Mouse (Mus musculus) adrenal gland, adult (tissue): ENCODE data around the gene Phpt1.
"Not testable (repeated sequence)": the region's sequence is repeated elsewhere in the genome, so short reads cannot be mapped to it uniquely, and the experiment has no call there.

ENCODE experiments used
- DNase-seq, 2 experiments: peaks; one replicate each; pipeline ENCODE4 v3.0.0; 2022 to 2023; ENCODE audit warnings: low spot score in 1 of 2; ENCODE audit not compliant: inconsistent age in 2 of 2

The Phpt1 gene

GRCm38 (mm10) chr2:25565741-25566140 is 9.3 kb downstream of the Phpt1 start:
- no peak for DNase-seq

- DNase-seq, result no peak
Observed at GRCm38 (mm10) chr2:25561946-25562345, 13.1 kb downstream of the Phpt1 start.

DNA sequence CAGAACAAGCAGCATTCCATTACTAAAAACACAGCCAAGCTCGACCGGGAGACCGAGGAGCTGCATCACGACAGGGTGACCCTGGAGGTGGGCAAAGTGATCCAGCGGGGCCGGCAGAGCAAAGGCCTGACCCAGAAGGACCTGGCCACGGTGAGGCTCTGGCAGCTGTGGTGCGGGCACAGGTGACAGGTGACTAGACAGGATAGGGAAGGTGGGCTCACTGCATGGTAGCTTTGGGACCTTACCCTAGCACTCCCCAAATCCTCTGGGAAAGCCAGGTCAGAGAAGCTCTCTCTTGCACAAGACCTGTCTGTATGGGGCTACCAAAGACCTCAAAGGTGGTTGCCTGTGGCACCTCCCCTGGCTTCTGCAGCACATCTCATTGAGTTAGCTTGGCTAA is 14.5 kb downstream of the Phpt1 start:
- DNase-seq, result no peak

- DNase-seq, result no peak
Observed at GRCm38 (mm10) chr2:25558774-25559173, 16.2 kb downstream of the Phpt1 start.

GRCm38 (mm10) chr2:25557964-25558360 is 17.1 kb downstream of the Phpt1 start:
- DNase-seq, result no peak

GRCm38 (mm10) chr2:25557221-25557963 is 17.6 kb downstream of the Phpt1 start, which contains the start of gene Edf1:
Gene Edf1 (plus strand): TSS chr2:25557847.
- peak; percentile 97 to 98 for DNase-seq

GRCm38 (mm10) chr2:25556296-25556695 is 18.7 kb downstream of the Phpt1 start:
- no peak for DNase-seq

- peak in 1 of 2 experiments; percentile 31 for DNase-seq
Observed at GRCm38 (mm10) chr2:25555479-25555878, 19.5 kb downstream of the Phpt1 start.

- DNase-seq, result not testable (repeated sequence)
Observed at GRCm38 (mm10) chr2:25553171-25553786, 21.7 kb downstream of the Phpt1 start.

DNA sequence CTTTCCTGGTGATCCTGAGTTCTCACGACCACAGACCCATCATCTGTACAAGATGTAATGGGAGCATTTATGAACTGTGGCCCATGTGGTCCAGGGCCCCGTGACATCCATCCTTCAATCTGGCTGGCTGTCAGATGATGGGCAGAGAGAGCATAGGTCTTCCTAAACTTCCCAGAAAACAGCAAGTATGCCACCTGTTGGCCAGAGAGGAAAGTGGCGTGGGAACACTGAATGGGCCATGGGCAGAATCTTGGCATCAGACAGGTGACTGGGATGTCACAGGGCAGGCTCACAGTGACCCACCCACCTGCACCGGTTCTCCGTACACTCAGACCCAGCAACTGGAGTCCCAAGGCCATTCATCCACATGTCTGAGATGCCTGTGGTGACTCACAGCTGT is 23.8 kb downstream of the Phpt1 start:
- DNase-seq, result peak; percentile 70 to 88

GRCm38 (mm10) chr2:25549021-25549991 is 25.7 kb downstream of the Phpt1 start:
- DNase-seq, result no peak

DNA sequence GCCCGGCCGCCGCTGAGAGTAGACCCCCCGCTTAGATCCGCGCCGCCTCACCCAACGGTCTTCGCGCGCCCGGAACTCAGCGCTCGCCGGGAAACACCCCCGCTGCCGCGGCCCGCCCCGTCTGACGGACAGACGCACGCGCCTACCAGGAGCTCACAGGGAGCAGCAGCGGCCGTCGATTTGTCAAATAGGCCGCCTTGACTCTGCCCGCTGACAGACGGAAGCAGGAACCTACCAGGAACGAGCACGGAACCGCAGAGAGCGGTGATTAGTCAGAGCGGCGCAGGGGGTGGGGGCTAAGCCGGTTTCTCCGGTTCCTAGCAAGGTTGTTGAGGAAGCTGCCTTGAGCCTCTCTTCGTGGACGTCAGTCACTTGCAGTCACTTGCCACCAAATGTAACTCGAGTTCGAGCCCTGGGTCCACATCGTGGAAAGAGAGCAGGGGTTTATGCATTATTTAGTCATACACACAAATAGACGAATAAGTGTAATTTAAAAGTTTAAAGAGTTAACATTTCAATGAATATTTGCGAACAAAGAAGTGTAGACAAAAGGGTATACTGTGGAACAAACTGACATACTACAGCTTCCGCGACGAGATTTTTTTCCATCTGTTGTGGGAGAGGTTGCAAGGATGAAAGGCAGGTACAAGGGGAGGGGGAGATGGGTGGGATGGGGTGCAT is 28.1 kb downstream of the Phpt1 start, which contains the start of gene Traf2:
TSS of gene Traf2 (minus strand) at position 130 of the 681 bp plus-strand sequence.
- DNase-seq, result peak; percentile 99

GRCm38 (mm10) chr2:25545996-25546810 is 28.8 kb downstream of the Phpt1 start:
- no peak for DNase-seq

DNA sequence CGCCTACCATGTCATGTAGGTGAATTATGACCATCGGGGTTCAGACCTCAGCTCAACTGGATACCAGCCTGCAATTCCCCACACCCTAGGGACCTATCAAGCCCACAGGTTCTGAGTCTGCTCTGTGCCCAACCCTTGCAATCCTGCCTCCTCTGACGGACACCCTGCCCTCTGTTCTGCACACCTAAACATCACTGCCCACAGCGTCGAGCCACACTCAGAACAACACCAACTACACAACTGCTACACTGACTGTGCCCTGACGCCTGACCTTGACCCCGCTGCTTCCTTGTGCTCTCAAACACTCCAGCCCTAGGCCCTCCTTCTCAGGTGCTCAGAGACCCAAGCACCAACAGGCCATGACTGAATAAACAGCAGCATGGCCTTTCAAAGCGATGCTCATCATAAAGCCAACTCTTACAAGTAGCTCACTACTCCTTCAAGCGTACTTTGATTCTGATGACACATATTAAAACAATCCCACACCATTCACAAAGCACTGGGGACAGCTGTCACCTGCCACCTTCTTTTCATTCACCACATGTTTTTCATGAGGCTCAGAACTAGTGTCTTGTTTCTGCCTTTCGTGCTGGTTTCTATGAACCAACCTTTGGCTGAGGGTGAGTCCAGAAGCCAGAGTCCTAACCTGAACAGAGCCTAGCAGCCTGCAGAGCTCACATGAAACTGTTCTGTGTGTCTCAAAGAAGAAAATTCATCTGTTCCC is 33.2 kb downstream of the Phpt1 start:
- peak in 1 of 2 experiments; percentile 53 for DNase-seq

GRCm38 (mm10) chr2:25540541-25540948 is 34.5 kb downstream of the Phpt1 start:
- peak; percentile 60 to 88 for DNase-seq

- DNase-seq, result peak; percentile 88 to 92
Observed at GRCm38 (mm10) chr2:25536531-25536930, 38.5 kb downstream of the Phpt1 start.

- no peak for DNase-seq
Observed at GRCm38 (mm10) chr2:25534866-25535182, 40.2 kb downstream of the Phpt1 start.

- peak; percentile 94 to 96 for DNase-seq
Observed at GRCm38 (mm10) chr2:25534178-25534865, 40.7 kb downstream of the Phpt1 start.

GRCm38 (mm10) chr2:25533707-25534106 is 41.3 kb downstream of the Phpt1 start:
- DNase-seq, result peak in 1 of 2 experiments; percentile 44
